Mouse (Mus musculus): ENCODE results near the gene Ptprt. TPM values are rescaled to one million over a fixed set of nuclear protein-coding genes. Genes with fewer than 3 reads are reported as not detected.

The Ptprt gene
- total and polyA plus RNA-seq, 2 experiments = 0.37 to 0.44 TPM

DNA sequence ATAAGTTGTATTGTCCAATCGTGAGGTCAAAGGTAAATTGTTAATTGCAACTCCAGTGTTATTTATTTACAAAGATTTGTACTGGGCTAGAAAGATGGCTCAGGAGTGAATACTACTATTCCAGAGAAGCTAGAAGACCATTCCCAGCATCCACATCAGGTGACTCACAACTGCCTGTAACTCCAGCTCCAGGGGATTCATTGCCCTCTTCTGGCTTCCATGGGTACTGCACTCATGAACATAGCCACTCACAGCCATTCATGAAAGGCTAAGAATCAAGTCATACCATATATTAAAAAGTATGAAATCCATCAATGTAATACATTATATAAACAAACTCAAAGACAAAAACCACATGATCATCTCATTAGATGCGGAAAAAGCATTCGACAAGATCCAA lies 224.3 kb downstream of the Ptprt start:
- no peak overlapping the region for H3K27ac ChIP-seq (replicated peaks; ENCODE audit: insufficient read depth, low read depth, low read length)
- TF ChIP-seq CTCF (IDR thresholded peaks at IDR 0.05; ENCODE audit: low read depth, low read length) = peak; percentile 33
- TF ChIP-seq POLR2A (IDR thresholded peaks at IDR 0.05; ENCODE audit: extremely low read depth, insufficient read depth, low read length) = no peak
- H3K79me2 ChIP-seq (ENCODE audit: control insufficient read depth, insufficient read depth, low read length) = no peaks in the 10 kb centered on the region
- no peaks in the 10 kb centered on the region for H3K27me3 ChIP-seq (ENCODE audit: control insufficient read depth, insufficient read depth, low read length)
- DNase-seq (ENCODE audit: extremely low read depth, low read depth, low spot score) = no peak
- H3K9ac ChIP-seq (ENCODE audit: low read depth, low read length) = no peak overlapping the region
- no peaks in the 10 kb centered on the region for H3K4me1 ChIP-seq (ENCODE audit: control insufficient read depth, insufficient read depth, low read length)
- no peaks in the 10 kb centered on the region for H3K36me3 ChIP-seq (ENCODE audit: control insufficient read depth, insufficient read depth, low read length)
- WGBS = 94% methylated on average over 3 of the region's 3 CpGs
- no peak overlapping the region for H3K4me3 ChIP-seq (ENCODE audit: insufficient read depth, low read depth, low read length)

DNA sequence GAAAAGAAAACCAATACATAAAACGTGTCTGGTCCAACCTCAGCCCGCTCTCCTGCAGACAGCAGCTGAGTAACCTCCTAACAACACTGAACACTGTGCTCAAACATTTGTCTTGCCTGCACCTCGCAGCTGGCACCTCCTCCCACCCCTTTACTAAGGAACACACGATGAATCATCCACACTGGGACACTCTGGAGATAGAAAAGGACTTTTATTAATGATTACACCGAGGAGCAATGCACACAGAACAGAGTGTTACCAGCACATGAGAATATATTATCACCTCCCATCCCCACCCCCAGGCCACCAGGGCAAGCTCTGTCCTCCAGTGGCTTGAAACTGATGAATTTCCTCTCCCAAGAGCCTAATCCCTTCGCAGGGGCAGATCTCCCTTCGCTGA lies 230.8 kb downstream of the Ptprt start:
- Histone ChIP-seq H3K9ac (ENCODE audit: low read depth, low read length) (no peak overlapping the region), H3K4me1 (ENCODE audit: control insufficient read depth, insufficient read depth, low read length) (no peaks in the 10 kb centered on the region), H3K4me3 (ENCODE audit: insufficient read depth, low read depth, low read length) (no peak overlapping the region), H3K27ac (replicated peaks; ENCODE audit: insufficient read depth, low read depth, low read length) (no peak overlapping the region), H3K79me2 (ENCODE audit: control insufficient read depth, insufficient read depth, low read length) (no peaks in the 10 kb centered on the region), H3K27me3 (ENCODE audit: control insufficient read depth, insufficient read depth, low read length) (no peaks in the 10 kb centered on the region), H3K36me3 (ENCODE audit: control insufficient read depth, insufficient read depth, low read length) (no peaks in the 10 kb centered on the region)
- WGBS = 46% methylated on average over 7 of the region's 7 CpGs
- no peak for TF ChIP-seq POLR2A (IDR thresholded peaks at IDR 0.05; ENCODE audit: extremely low read depth, insufficient read depth, low read length)
- TF ChIP-seq CTCF (IDR thresholded peaks at IDR 0.05; ENCODE audit: low read depth, low read length) = no peak
- DNase-seq (ENCODE audit: extremely low read depth, low read depth, low spot score) = no peak

DNA sequence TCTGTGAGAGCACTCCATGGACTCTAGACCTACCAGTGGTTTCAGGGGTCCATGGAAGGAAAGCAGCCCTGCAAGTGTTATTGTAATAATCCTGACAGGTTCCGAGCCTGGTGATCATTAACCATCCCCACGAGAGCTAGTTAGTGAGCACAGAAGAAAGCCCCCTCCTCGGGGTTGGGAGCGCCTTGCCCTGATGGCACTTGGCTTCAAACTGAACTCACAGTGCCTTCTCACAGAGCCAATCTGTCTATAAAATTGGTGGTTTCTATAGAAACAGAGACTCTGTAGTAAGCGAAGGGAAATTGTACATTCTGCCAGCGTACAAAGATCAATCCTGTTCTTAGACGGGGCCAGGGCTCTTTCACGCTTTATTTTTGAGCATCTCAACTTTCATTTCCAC lies 234.8 kb downstream of the Ptprt start:
- WGBS = 88% methylated on average over 8 of the region's 8 CpGs
- Histone ChIP-seq H3K27me3 (ENCODE audit: control insufficient read depth, insufficient read depth, low read length) (no peaks in the 10 kb centered on the region), H3K36me3 (ENCODE audit: control insufficient read depth, insufficient read depth, low read length) (no peaks in the 10 kb centered on the region), H3K4me1 (ENCODE audit: control insufficient read depth, insufficient read depth, low read length) (no peaks in the 10 kb centered on the region), H3K4me3 (ENCODE audit: insufficient read depth, low read depth, low read length) (no peak overlapping the region), H3K27ac (replicated peaks; ENCODE audit: insufficient read depth, low read depth, low read length) (no peak overlapping the region), H3K9ac (ENCODE audit: low read depth, low read length) (no peak overlapping the region), H3K79me2 (ENCODE audit: control insufficient read depth, insufficient read depth, low read length) (no peaks in the 10 kb centered on the region)
- no peak for DNase-seq (ENCODE audit: extremely low read depth, low read depth, low spot score)
- no peak for TF ChIP-seq CTCF (IDR thresholded peaks at IDR 0.05; ENCODE audit: low read depth, low read length)

DNA sequence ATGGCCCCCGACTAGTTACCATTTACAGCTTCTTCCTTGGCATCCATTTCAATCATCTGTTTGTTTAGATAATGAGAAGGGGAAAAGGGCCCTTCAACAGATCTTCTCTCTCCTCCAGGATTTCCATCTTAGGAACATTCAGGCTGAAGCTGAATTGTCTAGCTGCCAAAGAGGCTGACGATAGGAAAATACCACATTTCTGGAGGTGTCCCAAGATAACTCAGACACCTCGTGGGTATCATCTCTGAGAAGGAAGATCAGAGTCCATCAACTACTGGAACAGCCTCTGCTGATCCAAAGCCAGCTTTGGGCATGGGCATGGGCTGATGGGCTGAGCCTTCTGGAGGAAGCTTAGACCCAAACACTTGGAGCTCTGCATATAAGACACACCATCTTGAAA lies 242.8 kb downstream of the Ptprt start:
- DNase-seq (ENCODE audit: extremely low read depth, low read depth, low spot score) = no peak
- TF ChIP-seq CTCF (IDR thresholded peaks at IDR 0.05; ENCODE audit: low read depth, low read length) (no peak), POLR2A (IDR thresholded peaks at IDR 0.05; ENCODE audit: extremely low read depth, insufficient read depth, low read length) (no peak)
- Histone ChIP-seq H3K79me2 (ENCODE audit: control insufficient read depth, insufficient read depth, low read length) (no peaks in the 10 kb centered on the region), H3K4me3 (ENCODE audit: insufficient read depth, low read depth, low read length) (no peak overlapping the region), H3K36me3 (ENCODE audit: control insufficient read depth, insufficient read depth, low read length) (no peaks in the 10 kb centered on the region), H3K27me3 (ENCODE audit: control insufficient read depth, insufficient read depth, low read length) (no peaks in the 10 kb centered on the region), H3K9ac (ENCODE audit: low read depth, low read length) (no peak overlapping the region), H3K4me1 (ENCODE audit: control insufficient read depth, insufficient read depth, low read length) (no peaks in the 10 kb centered on the region), H3K27ac (replicated peaks; ENCODE audit: insufficient read depth, low read depth, low read length) (no peak overlapping the region)
- WGBS = 51% methylated on average over 3 of the region's 3 CpGs

DNA sequence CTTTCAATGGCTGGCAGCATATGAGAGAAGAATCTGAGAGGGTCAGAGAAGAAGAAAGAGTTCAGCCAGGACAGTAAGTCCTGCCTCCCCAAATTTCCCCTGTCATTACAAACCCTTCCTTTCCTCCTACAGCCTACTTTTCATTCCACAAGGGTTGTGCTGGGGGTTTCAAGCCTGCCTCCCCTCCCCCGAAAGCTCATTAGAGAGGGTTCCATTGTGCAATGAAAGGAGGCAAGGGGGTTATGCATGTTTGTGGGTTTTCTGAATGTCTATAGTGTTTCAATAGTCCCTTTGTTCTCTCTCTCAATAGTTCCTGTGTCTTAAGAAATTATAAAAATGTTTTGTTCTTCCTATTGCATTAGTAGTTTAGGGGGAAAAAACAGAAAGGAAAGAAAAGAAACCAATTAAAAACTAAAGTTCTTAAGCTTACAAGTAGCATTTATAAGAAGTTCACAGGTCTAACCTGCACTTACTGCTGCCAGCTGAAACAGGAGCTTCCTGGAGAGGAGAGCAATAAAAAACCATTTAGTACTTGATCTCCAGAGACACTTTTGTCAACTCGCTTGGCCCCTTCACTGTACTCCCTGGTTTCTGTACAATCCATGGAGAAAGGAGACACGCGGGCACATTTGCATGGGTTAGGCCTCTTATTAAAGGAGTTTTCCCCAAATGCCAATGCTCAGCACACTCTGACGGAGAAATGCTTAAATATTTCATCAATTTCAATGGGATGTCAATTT lies 247.7 kb downstream of the Ptprt start:
- no peak overlapping the region for H3K4me3 ChIP-seq (ENCODE audit: insufficient read depth, low read depth, low read length)
- H3K79me2 ChIP-seq (ENCODE audit: control insufficient read depth, insufficient read depth, low read length) = no peaks in the 10 kb centered on the region
- no peak for TF ChIP-seq CTCF (IDR thresholded peaks at IDR 0.05; ENCODE audit: low read depth, low read length)
- H3K4me1 ChIP-seq (ENCODE audit: control insufficient read depth, insufficient read depth, low read length) = no peaks in the 10 kb centered on the region
- no peak overlapping the region for H3K9ac ChIP-seq (ENCODE audit: low read depth, low read length)
- H3K27ac ChIP-seq (replicated peaks; ENCODE audit: insufficient read depth, low read depth, low read length) = no peak overlapping the region
- WGBS = 88% methylated on average over 5 of the region's 5 CpGs
- no peaks in the 10 kb centered on the region for H3K27me3 ChIP-seq (ENCODE audit: control insufficient read depth, insufficient read depth, low read length)
- DNase-seq (ENCODE audit: extremely low read depth, low read depth, low spot score) = no peak
- H3K36me3 ChIP-seq (ENCODE audit: control insufficient read depth, insufficient read depth, low read length) = no peaks in the 10 kb centered on the region

DNA sequence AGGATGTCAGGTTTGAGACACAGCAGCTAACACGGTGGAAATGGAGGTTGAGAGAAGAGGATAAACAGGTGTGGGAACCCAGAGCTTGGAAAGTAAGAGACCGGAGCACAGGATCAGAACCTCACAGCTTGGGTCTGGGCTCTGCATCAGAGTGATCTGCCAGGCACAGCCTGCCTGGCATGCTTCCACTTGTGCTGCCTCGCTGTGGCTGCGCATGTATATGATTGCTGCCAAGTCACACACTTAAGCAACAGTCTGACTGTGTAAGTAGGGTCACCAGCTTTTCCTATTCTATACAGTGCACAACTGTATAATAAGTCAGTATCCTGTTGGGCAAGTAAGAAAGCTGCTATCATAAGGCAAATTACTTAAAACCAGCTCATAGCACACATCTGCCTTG lies 249.9 kb downstream of the Ptprt start:
- TF ChIP-seq CTCF (IDR thresholded peaks at IDR 0.05; ENCODE audit: low read depth, low read length) (no peak), POLR2A (IDR thresholded peaks at IDR 0.05; ENCODE audit: extremely low read depth, insufficient read depth, low read length) (no peak)
- Histone ChIP-seq H3K27me3 (ENCODE audit: control insufficient read depth, insufficient read depth, low read length) (no peaks in the 10 kb centered on the region), H3K79me2 (ENCODE audit: control insufficient read depth, insufficient read depth, low read length) (no peaks in the 10 kb centered on the region), H3K4me3 (ENCODE audit: insufficient read depth, low read depth, low read length) (no peak overlapping the region), H3K9ac (ENCODE audit: low read depth, low read length) (no peak overlapping the region), H3K27ac (replicated peaks; ENCODE audit: insufficient read depth, low read depth, low read length) (no peak overlapping the region), H3K36me3 (ENCODE audit: control insufficient read depth, insufficient read depth, low read length) (no peaks in the 10 kb centered on the region), H3K4me1 (ENCODE audit: control insufficient read depth, insufficient read depth, low read length) (no peaks in the 10 kb centered on the region)
- DNase-seq (ENCODE audit: extremely low read depth, low read depth, low spot score) = no peak
- 74% methylated on average over 4 of the region's 4 CpGs for WGBS
